Mouse (Mus musculus): ENCODE results near the gene Gm20708.

GRCm38 (mm10) chr11:117781199-117781821 lies 28.2 kb upstream of the Gm20708 start:
- TF ChIP-seq POLR2A (IDR thresholded peaks at IDR 0.05; ENCODE audit: low read depth, low read length) (peak; percentile 12; the same call in 1 of the 2 replicates), CTCF (IDR thresholded peaks at IDR 0.05; ENCODE audit: extremely low read depth, insufficient read depth, insufficient read length, insufficient replicate concordance) (no peak)

All from spleen, adult 2 months (tissue).